Comparison of ENCODE assay signal across 8 mouse cellular contexts in the genomic region with DNA sequence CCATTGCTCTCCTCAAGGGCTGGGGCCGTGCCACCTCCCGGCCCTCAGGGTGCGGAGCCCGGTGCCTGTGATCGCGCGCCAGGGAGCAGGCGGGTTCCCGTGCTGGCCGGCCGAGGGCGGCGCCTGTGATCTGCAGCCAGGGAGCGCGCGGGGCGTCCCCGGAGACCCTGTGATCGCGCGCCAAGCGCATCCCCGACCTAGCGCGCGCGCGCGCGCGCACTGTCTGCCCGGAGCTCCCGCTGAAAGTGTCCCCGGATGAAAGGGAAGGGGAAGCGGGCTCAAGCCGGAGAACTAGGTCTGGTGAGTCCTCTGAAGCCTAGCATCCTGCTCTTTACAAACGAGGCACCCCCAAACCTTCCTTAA.
A peak's percentile ranks its signal among the peaks of the same experiment; 100 is the strongest.
DNase-seq lines count a peak whose midpoint lies in the region; ATAC-seq and TF ChIP-seq lines count a peak whose summit lies in the region.

No protein-coding gene starts in this region.

- H3K4me3 ChIP-seq in lung, embryonic 14.5 days (ENCODE audit: low read depth, low read length): peak overlapping the region; percentile 47
- no peak overlapping the region for H3K4me3 ChIP-seq in lung, adult 2 months (replicated peaks; ENCODE audit: extremely low read depth, low read depth, low read length)
- H3K4me3 ChIP-seq in embryonic facial prominence, embryonic 13.5 days: peak overlapping the region; percentile 59
- peak overlapping the region; percentile 44 for H3K4me3 ChIP-seq in hindbrain, embryonic 11.5 days (ENCODE audit: low read depth, low read length)
- H3K4me3 ChIP-seq in limb, embryonic 14.5 days (replicated peaks; ENCODE audit: low read length): peak overlapping the region; percentile 46
- H3K4me3 ChIP-seq in neural tube, embryonic 12.5 days: peak overlapping the region; percentile 45

- peaks cover 22% of the 10 kb centered on the region for H3K27me3 ChIP-seq in lung, embryonic 14.5 days (ENCODE audit: insufficient read depth, low read length)
- peaks cover 62% of the 10 kb centered on the region for H3K27me3 ChIP-seq in embryonic facial prominence, embryonic 13.5 days
- H3K27me3 ChIP-seq in hindbrain, embryonic 11.5 days (ENCODE audit: control insufficient read depth, insufficient read depth, low read length): peaks cover 12% of the 10 kb centered on the region
- peaks cover 12% of the 10 kb centered on the region for H3K27me3 ChIP-seq in limb, embryonic 14.5 days (ENCODE audit: control insufficient read depth, insufficient read depth, low read length)
- H3K27me3 ChIP-seq in neural tube, embryonic 12.5 days (replicated peaks): peaks cover 26% of the 10 kb centered on the region

- peak overlapping the region; percentile 78 for H3K27ac ChIP-seq in lung, embryonic 14.5 days (ENCODE audit: low read depth)
- no peak overlapping the region; the same call in 1 of the 2 replicates for H3K27ac ChIP-seq in embryonic facial prominence, embryonic 13.5 days
- no peak overlapping the region for H3K27ac ChIP-seq in hindbrain, embryonic 11.5 days (ENCODE audit: low read depth, low read length)
- H3K27ac ChIP-seq in limb, embryonic 14.5 days (replicated peaks; ENCODE audit: low read depth, low read length): no peak overlapping the region
- no peak overlapping the region for H3K27ac ChIP-seq in neural tube, embryonic 12.5 days

- TF ChIP-seq CTCF in lung, embryonic 14.5 days (IDR thresholded peaks at IDR 0.05; ENCODE audit: low read depth): no peak
- TF ChIP-seq CTCF in lung, adult 2 months (IDR thresholded peaks at IDR 0.05; ENCODE audit: insufficient read depth, low read length): no peak

- under 1% methylated on average over 37 of the region's 37 CpGs for WGBS in lung, embryonic 14.5 days
- 1% methylated on average over 37 of the region's 37 CpGs for WGBS in lung, adult 2 months
- whole genome bisulfite sequencing in embryonic facial prominence, embryonic 13.5 days: under 1% methylated on average over 37 of the region's 37 CpGs
- WGBS in hindbrain, embryonic 11.5 days: 0% methylated on average over 35 of the region's 37 CpGs
- 5% methylated on average over 35 of the region's 37 CpGs for WGBS in limb, embryonic 14.5 days
- WGBS in neural tube, embryonic 12.5 days: under 1% methylated on average over 37 of the region's 37 CpGs

- peak; percentile 75 for ATAC-seq in lung, embryonic 14.5 days (ENCODE audit: insufficient read depth)
- ATAC-seq in embryonic facial prominence, embryonic 13.5 days (ENCODE audit: insufficient number of reproducible peaks, insufficient read depth, low FRiP score, low TSS enrichment, low read depth): no peak
- ATAC-seq in hindbrain, embryonic 11.5 days (ENCODE audit: low FRiP score): peak; percentile 77
- ATAC-seq in limb, embryonic 14.5 days (ENCODE audit: low FRiP score, low read depth): no peak
- ATAC-seq in neural tube, embryonic 12.5 days (ENCODE audit: low FRiP score, low read depth): peak; percentile 81
- no peak for ATAC-seq in CD4-positive, CD25-positive, alpha-beta regulatory T cell, adult 4 months

- no peaks in the 10 kb centered on the region; the same call in 1 of the 2 replicates for H3K4me1 ChIP-seq in lung, embryonic 14.5 days (ENCODE audit: insufficient read depth)
- H3K4me1 ChIP-seq in lung, adult 2 months (ENCODE audit: control insufficient read depth, insufficient read depth, low read length): no peaks in the 10 kb centered on the region; the same call in 1 of the 2 replicates
- H3K4me1 ChIP-seq in embryonic facial prominence, embryonic 13.5 days: peaks cover 18% of the 10 kb centered on the region
- H3K4me1 ChIP-seq in hindbrain, embryonic 11.5 days (replicated peaks; ENCODE audit: control insufficient read depth, insufficient read depth, low read length): peaks cover 2% of the 10 kb centered on the region; the same call in 1 of the 2 replicates
- H3K4me1 ChIP-seq in limb, embryonic 14.5 days (ENCODE audit: control insufficient read depth, insufficient read depth, low read length): 0 out of 2 replicates have a peak, but pooled peaks cover 4% of the 10 kb centered on the region
- H3K4me1 ChIP-seq in neural tube, embryonic 12.5 days: peaks cover 17% of the 10 kb centered on the region

- TF ChIP-seq POLR2A in lung, adult 2 months (IDR thresholded peaks at IDR 0.05; ENCODE audit: borderline replicate concordance, extremely low read depth, low read depth, low read length): no peak
- no peak for TF ChIP-seq POLR2A in limb, embryonic 14.5 days (IDR thresholded peaks at IDR 0.05; ENCODE audit: borderline replicate concordance, extremely low read depth, insufficient read depth, insufficient read length)

- peak; percentile 81 for DNase-seq in lung, embryonic 14.5 days
- DNase-seq in lung, adult 2 months: no peak
- DNase-seq in hindbrain, embryonic 11.5 days (ENCODE audit: low spot score): peak; percentile 83
- DNase-seq in limb, embryonic 14.5 days (ENCODE audit: low spot score): peak; percentile 26
- no peak for DNase-seq in urinary bladder, postnatal 14 days (ENCODE audit: low spot score)

- peak overlapping the region; percentile 35 for H3K9ac ChIP-seq in lung, embryonic 14.5 days
- H3K9ac ChIP-seq in embryonic facial prominence, embryonic 13.5 days: peak overlapping the region; percentile 67
- H3K9ac ChIP-seq in hindbrain, embryonic 11.5 days (ENCODE audit: low read depth, low read length): peak overlapping the region; percentile 45; the same call in 1 of the 2 replicates
- peak overlapping the region; percentile 45 for H3K9ac ChIP-seq in limb, embryonic 14.5 days (ENCODE audit: low read depth, low read length, severe bottlenecking)
- peak overlapping the region; percentile 49 for H3K9ac ChIP-seq in neural tube, embryonic 12.5 days

- H3K4me2 ChIP-seq in lung, embryonic 14.5 days: peak overlapping the region; percentile 76
- peak overlapping the region; percentile 95 for H3K4me2 ChIP-seq in embryonic facial prominence, embryonic 13.5 days
- H3K4me2 ChIP-seq in hindbrain, embryonic 11.5 days (replicated peaks; ENCODE audit: low read depth, low read length): peak overlapping the region; percentile 94
- peak overlapping the region; percentile 95 for H3K4me2 ChIP-seq in limb, embryonic 14.5 days (replicated peaks; ENCODE audit: low read depth, low read length, severe bottlenecking)
- H3K4me2 ChIP-seq in neural tube, embryonic 12.5 days (replicated peaks): peak overlapping the region; percentile 96

- no peaks in the 10 kb centered on the region for H3K9me3 ChIP-seq in lung, embryonic 14.5 days (ENCODE audit: low read depth, low read length)
- H3K9me3 ChIP-seq in embryonic facial prominence, embryonic 13.5 days: peaks cover 4% of the 10 kb centered on the region; the same call in 1 of the 2 replicates
- H3K9me3 ChIP-seq in hindbrain, embryonic 11.5 days (ENCODE audit: control insufficient read depth, low read length): no peaks in the 10 kb centered on the region
- H3K9me3 ChIP-seq in limb, embryonic 14.5 days (ENCODE audit: control insufficient read depth, low read length): no peaks in the 10 kb centered on the region
- H3K9me3 ChIP-seq in neural tube, embryonic 12.5 days: peaks cover 3% of the 10 kb centered on the region; the same call in 1 of the 2 replicates

- no peaks in the 10 kb centered on the region for H3K36me3 ChIP-seq in lung, embryonic 14.5 days (ENCODE audit: insufficient read depth)
- H3K36me3 ChIP-seq in embryonic facial prominence, embryonic 13.5 days: no peaks in the 10 kb centered on the region
- no peaks in the 10 kb centered on the region for H3K36me3 ChIP-seq in hindbrain, embryonic 11.5 days (ENCODE audit: control insufficient read depth, insufficient read depth, low read length)
- no peaks in the 10 kb centered on the region for H3K36me3 ChIP-seq in limb, embryonic 14.5 days (ENCODE audit: control insufficient read depth, insufficient read depth, low read length)
- H3K36me3 ChIP-seq in neural tube, embryonic 12.5 days: no peaks in the 10 kb centered on the region; the same call in 1 of the 2 replicates

Comparison
In these comparisons a context has a peak if more than half of its experiments do, and no peak if none do; other contexts are left out.
1. DNase-seq: peak in lung, embryonic 14.5 days (single experiment), hindbrain, embryonic 11.5 days (single experiment) and limb, embryonic 14.5 days (single experiment); none in lung, adult 2 months (single experiment) and urinary bladder, postnatal 14 days (single experiment).
2. ATAC-seq: peak in lung, embryonic 14.5 days (single experiment), hindbrain, embryonic 11.5 days (single experiment) and neural tube, embryonic 12.5 days (single experiment); none in embryonic facial prominence, embryonic 13.5 days (single experiment), limb, embryonic 14.5 days (single experiment) and CD4-positive, CD25-positive, alpha-beta regulatory T cell, adult 4 months (single experiment).
3. Peak in every context shown above with its lines, with median percentiles within 50 percentile points of each other: H3K4me2 ChIP-seq and H3K9ac ChIP-seq.